Mouse (Mus musculus): Measurements from ENCODE around the gene G6pc2.

The G6pc2 gene

GRCm38 (mm10) chr2:69210773-69211172, at the start of gene G6pc2:
TSS of gene G6pc2 (plus strand) at chr2:69211073.
- no peak for DNase-seq

- no peak for DNase-seq
These were observed 40.3 kb upstream of the G6pc2 start for GRCm38 (mm10) chr2:69170395-69171077.

- no peak for DNase-seq
These were observed 35.6 kb upstream of the G6pc2 start for GRCm38 (mm10) chr2:69175296-69175695.

- DNase-seq: no peak
These were observed 31.2 kb upstream of the G6pc2 start for GRCm38 (mm10) chr2:69179721-69180120.

GRCm38 (mm10) chr2:69187990-69188389, 22.9 kb upstream of the G6pc2 start:
- no peak for DNase-seq

GRCm38 (mm10) chr2:69188732-69189131, 22.1 kb upstream of the G6pc2 start:
- no peak for DNase-seq

- DNase-seq: no peak
These were observed 21.7 kb upstream of the G6pc2 start for GRCm38 (mm10) chr2:69189222-69189621.

- no peak for DNase-seq
These were observed 19.8 kb upstream of the G6pc2 start for GRCm38 (mm10) chr2:69191059-69191458.

- no peak for DNase-seq
These were observed 17.3 kb upstream of the G6pc2 start for GRCm38 (mm10) chr2:69193555-69193954.

- peak; percentile 36 to 59 for DNase-seq
These were observed 5.7 kb upstream of the G6pc2 start for GRCm38 (mm10) chr2:69205185-69205584.

GRCm38 (mm10) chr2:69205791-69206351, 5.0 kb upstream of the G6pc2 start, which contains the start of gene Spc25:
TSS of gene Spc25 (minus strand) at chr2:69206194.
- peak; percentile 94 to 97 for DNase-seq

GRCm38 (mm10) chr2:69206523-69206922, 4.3 kb upstream of the G6pc2 start:
- no peak for DNase-seq

GRCm38 (mm10) chr2:69209684-69210083, 1.2 kb upstream of the G6pc2 start:
- no peak for DNase-seq

- no peak for DNase-seq
These were observed 1.8 kb downstream of the G6pc2 start for GRCm38 (mm10) chr2:69212652-69213051.

- no peak for DNase-seq
These were observed 4.4 kb downstream of the G6pc2 start for GRCm38 (mm10) chr2:69215242-69215641.

GRCm38 (mm10) chr2:69221868-69222416, 11.1 kb downstream of the G6pc2 start:
- DNase-seq: no peak

GRCm38 (mm10) chr2:69222815-69223214, 11.9 kb downstream of the G6pc2 start:
- DNase-seq: no peak

- DNase-seq: no peak
These were observed 13.9 kb downstream of the G6pc2 start for GRCm38 (mm10) chr2:69224724-69225123.

GRCm38 (mm10) chr2:69226876-69227275, 16.0 kb downstream of the G6pc2 start:
- DNase-seq: no peak

- DNase-seq: no peak
These were observed 17.8 kb downstream of the G6pc2 start for GRCm38 (mm10) chr2:69228635-69229034.

GRCm38 (mm10) chr2:69230137-69230536, 19.3 kb downstream of the G6pc2 start:
- DNase-seq: no peak

- DNase-seq: no peak
These were observed 21.2 kb downstream of the G6pc2 start for GRCm38 (mm10) chr2:69232101-69232500.

GRCm38 (mm10) chr2:69234976-69235678, 24.3 kb downstream of the G6pc2 start:
- no peak for DNase-seq

- no peak for DNase-seq
These were observed 28.4 kb downstream of the G6pc2 start for GRCm38 (mm10) chr2:69239315-69239714.
